Mouse (Mus musculus) small intestine, adult 2 months (tissue): ENCODE results near the gene Yae1d1. TPM values are rescaled to one million over a fixed set of nuclear protein-coding genes. Genes with fewer than 3 reads are reported as not detected.

Source experiments
- H3K27ac ChIP-seq: fragments of 200-500 bp; 2 replicates; pipeline ENCODE4 v1.5.1; 2012; ENCODE audit warnings: low read depth, low read length, control low read depth, inconsistent platforms; ENCODE audit not compliant: insufficient read depth
- H3K27me3 ChIP-seq: fragments of 200-500 bp; 2 replicates; pipeline ENCODE4 v1.6.1; 2012; ENCODE audit warnings: mild to moderate bottlenecking, moderate library complexity, low read length, inconsistent platforms; ENCODE audit not compliant: control insufficient read depth, insufficient read depth
- H3K36me3 ChIP-seq: fragments of 200-500 bp; 2 replicates; pipeline ENCODE4 v1.6.1; 2012; ENCODE audit warnings: mild to moderate bottlenecking, low read length, control low read depth, inconsistent platforms; ENCODE audit not compliant: control insufficient read depth, insufficient read depth
- H3K4me1 ChIP-seq: fragments of 200-500 bp; 2 replicates; pipeline ENCODE4 v1.6.1; 2012; ENCODE audit warnings: low read length, inconsistent platforms, mixed read lengths; ENCODE audit not compliant: control insufficient read depth, insufficient read depth, insufficient read length
- H3K4me3 ChIP-seq: fragments of 200-500 bp; 2 replicates; pipeline ENCODE4 v1.5.1; 2012; ENCODE audit warnings: low read depth, mild to moderate bottlenecking, control low read depth, inconsistent platforms, low read length, moderate library complexity
- CTCF ChIP-seq: fragments of 200-500 bp; IDR thresholded peaks from 2 replicates; pipeline ENCODE4 v1.5.1; 2012; ENCODE audit warnings: low read depth, mild to moderate bottlenecking, control low read depth, inconsistent platforms, low read length, moderate library complexity, mixed read lengths; ENCODE audit not compliant: insufficient replicate concordance, insufficient read length; ENCODE audit errors: extremely low read depth
- POLR2A ChIP-seq: fragments of 200-500 bp; IDR thresholded peaks from 2 replicates; pipeline ENCODE4 v1.6.1; 2012; ENCODE audit warnings: low read depth, mild to moderate bottlenecking, control low read depth, inconsistent platforms, low read length, moderate library complexity
- WGBS: fragments of 180-500 bp; shearing (Covaris S2); methylation state at CpG from one replicate; pipeline ENCODE4 v1.1.7; 2018; 5-methylcytosine and 5-hydroxymethylcytosine counted together
- polyA plus RNA-seq: library from polyadenylated mRNA; depleted of rRNA; stranded (reverse); fragments of >200 nt; gene quantifications from 2 replicates; pipeline ENCODE4 v1.2.3, GENCODE M21; 2012

The Yae1d1 gene
- polyA plus RNA-seq, 1 experiment, result 1.8 TPM

DNA sequence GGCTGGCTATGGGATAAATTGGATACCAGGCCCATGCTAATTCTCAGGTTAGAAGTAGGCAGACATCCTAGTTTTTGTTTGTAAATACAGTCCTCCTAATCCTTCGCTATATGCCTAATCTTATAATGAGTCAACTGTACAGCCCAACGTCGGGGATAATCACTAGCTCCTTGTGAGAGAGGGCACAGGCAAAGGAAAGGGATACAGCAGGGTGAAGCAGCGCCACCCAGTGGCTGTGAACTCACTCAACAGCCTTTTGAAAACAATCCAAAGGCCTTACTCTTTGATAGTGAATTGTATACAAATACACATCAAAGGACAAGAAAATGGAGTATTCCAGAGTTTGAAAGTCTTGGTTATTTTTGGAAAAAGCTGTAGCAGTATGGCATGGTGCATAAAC lies 10.0 kb downstream of the Yae1d1 start:
- 23% methylated on average over 4 of the region's 4 CpGs for WGBS
- no peaks in the 10 kb centered on the region for H3K27me3 ChIP-seq

DNA sequence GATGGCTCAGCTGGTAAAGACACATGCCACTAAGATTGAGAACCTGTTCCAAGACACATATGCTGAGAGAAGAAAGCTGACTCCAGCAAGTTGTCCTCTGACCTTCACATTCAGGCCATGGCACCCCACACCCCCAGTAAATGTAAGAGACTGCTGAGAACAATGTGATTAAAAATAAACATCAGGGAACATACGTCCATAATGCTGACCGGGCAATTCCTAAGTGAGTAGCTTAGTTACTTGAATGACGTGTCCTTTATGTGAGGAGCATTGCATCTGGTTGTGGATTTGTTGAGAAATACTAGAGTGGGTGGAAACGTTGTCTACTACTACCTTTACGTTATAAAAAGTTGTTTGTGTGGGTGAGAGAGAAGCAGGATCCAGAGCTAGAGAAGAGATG lies 10.5 kb downstream of the Yae1d1 start:
- Histone ChIP-seq H3K27ac (no peak overlapping the region), H3K4me1 (no peaks in the 10 kb centered on the region), H3K27me3 (no peaks in the 10 kb centered on the region), H3K4me3 (no peak overlapping the region), H3K36me3 (peaks cover 24% of the 10 kb centered on the region)
- 84% methylated on average over 5 of the region's 5 CpGs for WGBS
- TF ChIP-seq POLR2A, result no peak
- no peak for TF ChIP-seq CTCF

More for the DNA sequence above, 10.0 kb downstream of the Yae1d1 start:
- H3K4me1 ChIP-seq, result no peaks in the 10 kb centered on the region
- no peak overlapping the region for H3K27ac ChIP-seq
- no peak for TF ChIP-seq POLR2A
- TF ChIP-seq CTCF, result peak; percentile 77; the same call in 1 of the 2 replicates
- no peak overlapping the region for H3K4me3 ChIP-seq
- H3K36me3 ChIP-seq, result peaks cover 26% of the 10 kb centered on the region

DNA sequence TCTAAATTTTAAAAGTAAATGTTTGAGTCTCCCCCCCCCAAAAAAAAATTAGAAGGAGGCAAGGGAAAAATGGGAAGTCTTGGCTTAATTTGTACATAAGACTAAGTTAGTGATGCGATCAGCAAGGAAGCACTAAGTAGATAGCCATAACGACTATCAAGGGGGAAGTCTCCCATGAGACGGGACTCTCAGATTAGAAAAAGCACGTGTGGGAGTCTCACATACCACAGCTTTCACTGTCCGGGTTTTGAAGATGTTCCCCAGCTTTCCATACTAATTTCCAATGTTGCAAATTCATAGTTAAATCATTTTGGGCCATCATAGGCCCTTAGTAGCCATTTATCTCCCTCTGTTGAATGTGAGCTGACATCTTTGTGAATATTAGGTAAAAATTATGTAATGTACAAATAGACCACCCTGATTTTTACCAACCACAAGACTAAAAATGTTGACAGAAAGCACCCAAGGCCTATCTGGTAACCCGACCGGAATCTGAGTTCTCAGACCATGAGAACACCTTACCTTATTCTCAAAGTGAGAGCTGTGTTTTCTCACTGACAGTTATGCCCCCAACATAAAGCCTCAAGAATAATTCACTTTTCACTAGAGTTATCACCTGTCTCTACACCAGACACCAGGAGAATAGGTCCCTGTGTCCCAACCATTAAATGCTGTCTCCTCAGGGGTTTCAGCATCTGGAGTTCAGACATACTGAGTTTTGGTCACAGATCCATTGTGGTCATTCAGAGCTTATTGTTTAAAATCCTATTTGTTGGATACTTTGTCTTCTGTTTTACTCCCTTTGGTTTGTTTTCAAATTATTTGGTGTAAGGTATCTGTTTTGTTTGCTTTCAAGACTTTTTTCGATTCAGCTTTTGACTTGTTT lies 16.1 kb downstream of the Yae1d1 start:
- no peaks in the 10 kb centered on the region for H3K27me3 ChIP-seq
- WGBS, result 72% methylated on average over 8 of the region's 8 CpGs

GRCm38 (mm10) chr13:17975891-17976290 lies 17.3 kb downstream of the Yae1d1 start:
- 23% methylated on average over 2 of the region's 2 CpGs for WGBS
- no peak overlapping the region for H3K27ac ChIP-seq
- H3K36me3 ChIP-seq, result no peaks in the 10 kb centered on the region
- no peak overlapping the region for H3K4me3 ChIP-seq
- H3K27me3 ChIP-seq, result no peaks in the 10 kb centered on the region
- TF ChIP-seq POLR2A (no peak), CTCF (no peak)
- H3K4me1 ChIP-seq, result no peaks in the 10 kb centered on the region

More for the DNA sequence above, 16.1 kb downstream of the Yae1d1 start:
- Histone ChIP-seq H3K27ac (no peak overlapping the region), H3K36me3 (no peaks in the 10 kb centered on the region), H3K4me1 (no peaks in the 10 kb centered on the region), H3K4me3 (no peak overlapping the region)
- TF ChIP-seq POLR2A (no peak), CTCF (no peak)

DNA sequence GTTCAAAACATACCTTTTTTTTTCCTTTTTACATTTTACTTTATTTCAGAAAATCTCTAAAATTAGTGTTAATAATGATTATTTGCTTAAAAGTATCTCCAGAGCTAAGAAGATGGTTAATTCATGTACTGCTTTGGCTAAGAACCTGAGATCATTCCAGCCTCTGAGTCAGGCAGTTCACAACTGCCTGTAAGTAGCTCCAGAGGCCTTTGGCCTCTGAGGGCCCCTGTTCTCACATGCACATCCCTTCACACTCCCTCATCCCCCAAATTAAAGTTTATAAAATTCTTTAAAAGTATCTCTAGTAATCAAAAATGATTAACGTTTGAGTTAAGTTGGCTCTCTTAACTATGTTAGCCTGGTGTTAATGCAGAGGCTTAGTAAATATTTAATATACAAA lies 17.7 kb downstream of the Yae1d1 start:
- Histone ChIP-seq H3K4me1 (no peaks in the 10 kb centered on the region), H3K36me3 (no peaks in the 10 kb centered on the region), H3K4me3 (no peak overlapping the region), H3K27ac (no peak overlapping the region), H3K27me3 (no peaks in the 10 kb centered on the region)
- no peak for TF ChIP-seq CTCF
- TF ChIP-seq POLR2A, result no peak
- 27% methylated on average over 1 of the region's 1 CpGs for WGBS

- Histone ChIP-seq H3K36me3 (no peaks in the 10 kb centered on the region), H3K27ac (no peak overlapping the region), H3K4me3 (no peak overlapping the region), H3K4me1 (no peaks in the 10 kb centered on the region), H3K27me3 (no peaks in the 10 kb centered on the region)
- no peak for TF ChIP-seq CTCF
- WGBS, result 95% methylated on average over 9 of the region's 9 CpGs
Measured at GRCm38 (mm10) chr13:17974734-17975133, 18.4 kb downstream of the Yae1d1 start.

DNA sequence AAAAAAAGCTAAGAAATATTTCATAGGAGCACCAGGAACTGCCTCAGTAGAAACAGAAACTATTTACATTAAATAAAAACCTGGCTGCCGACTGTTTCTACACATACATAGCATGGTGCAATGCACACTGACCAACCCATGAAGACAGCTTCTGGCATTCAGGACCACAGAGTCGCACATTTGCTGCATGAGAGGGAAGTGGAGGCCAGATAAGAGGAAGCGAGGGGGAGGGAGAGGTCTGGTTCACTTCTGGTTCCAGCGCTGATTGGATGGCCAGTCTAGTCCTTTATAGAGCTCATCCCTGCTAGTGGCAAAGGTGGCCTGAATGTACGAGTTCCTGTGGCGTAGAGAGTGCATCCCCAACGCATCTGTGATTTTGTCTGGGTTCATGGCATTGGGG lies 32.5 kb downstream of the Yae1d1 start:
- H3K27ac ChIP-seq, result no peak overlapping the region
- 72% methylated on average over 7 of the region's 7 CpGs for WGBS
- TF ChIP-seq POLR2A (no peak), CTCF (no peak)
- H3K36me3 ChIP-seq, result no peaks in the 10 kb centered on the region
- H3K27me3 ChIP-seq, result no peaks in the 10 kb centered on the region
- H3K4me1 ChIP-seq, result no peaks in the 10 kb centered on the region
- no peak overlapping the region for H3K4me3 ChIP-seq
